Mouse (Mus musculus) ovary, postnatal 36 days (tissue): ENCODE results near the gene Pgghg.

Source experiments
- DNase-seq: peaks from one replicate; pipeline ENCODE4 v3.0.0; 2022; ENCODE audit warnings: low spot score, mixed read lengths

The Pgghg gene

DNA sequence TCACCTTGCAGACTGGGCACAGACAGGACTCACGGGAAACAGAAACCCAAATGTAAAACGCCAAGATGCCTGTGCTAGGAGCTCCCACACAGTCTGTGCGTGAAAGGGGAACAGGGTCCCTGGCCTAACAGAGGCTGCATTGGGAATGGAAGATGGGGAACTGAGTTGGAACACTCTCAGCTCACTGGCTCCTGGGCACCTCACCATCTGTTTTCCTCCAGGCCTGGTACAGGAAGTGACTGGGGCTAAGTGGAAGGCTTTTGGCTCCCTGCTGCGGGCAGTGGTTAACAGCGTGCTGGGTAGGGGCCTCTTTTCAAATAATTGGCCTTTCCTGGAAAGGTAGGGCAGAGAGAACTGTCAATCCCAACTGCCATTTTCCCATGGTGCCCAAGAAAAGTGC is 49.4 kb downstream of the Pgghg start:
- DNase-seq, result no peak

DNA sequence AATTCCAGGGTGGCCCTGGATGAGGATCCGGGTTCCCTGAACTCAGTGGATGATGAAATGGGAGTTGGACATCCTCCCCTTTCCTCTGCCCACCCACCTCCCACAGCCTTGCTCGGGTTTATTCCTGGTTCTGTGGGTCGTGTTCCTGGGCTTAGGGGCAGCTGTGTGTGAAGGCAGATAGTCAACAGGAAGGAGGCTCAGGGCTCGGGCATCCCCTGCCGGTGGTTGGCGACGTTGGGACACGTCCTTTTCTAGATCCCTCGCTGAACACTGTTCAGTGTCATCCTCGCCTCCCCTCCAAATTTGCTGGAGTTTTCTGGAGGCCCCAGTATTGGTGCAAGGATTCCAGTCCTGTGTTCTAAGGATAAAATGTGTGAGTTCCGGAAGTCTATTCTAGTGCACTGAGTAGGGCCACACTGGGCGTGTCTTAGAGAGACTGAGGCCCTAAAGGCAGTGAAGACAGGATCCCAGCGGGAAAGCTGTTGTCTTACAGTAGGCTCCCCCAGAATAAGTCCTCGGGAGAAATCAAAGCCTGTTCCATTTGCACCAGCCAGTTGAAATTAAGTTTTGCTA is 50.0 kb downstream of the Pgghg start:
- DNase-seq, result no peak
